Comparison of ENCODE assay signal across 8 mouse cellular contexts in the genomic region with DNA sequence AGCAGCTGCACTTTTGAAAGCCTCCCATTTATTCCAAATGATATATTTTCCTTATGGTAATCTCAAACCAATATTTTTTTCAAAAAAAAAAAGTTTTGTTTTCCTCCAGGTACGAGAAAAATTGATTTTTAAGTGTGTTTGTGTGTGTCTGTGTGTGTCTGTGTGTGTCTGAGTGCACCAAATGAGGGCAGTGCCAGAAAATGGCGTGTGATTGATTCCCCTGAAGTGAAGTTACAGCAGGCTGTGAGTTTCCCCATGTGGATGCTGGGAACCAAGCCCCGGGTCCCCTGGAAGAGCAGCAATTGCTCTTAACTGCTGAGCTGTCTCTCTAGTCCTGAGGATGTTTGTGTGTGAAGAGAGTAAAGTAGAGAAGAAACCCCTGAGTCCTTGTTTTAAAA. TPM values are rescaled to one million over a fixed set of nuclear protein-coding genes. Genes with fewer than 3 reads are reported as not detected.
A peak's percentile ranks its signal among the peaks of the same experiment; 100 is the strongest.
DNase-seq lines count a peak whose midpoint lies in the region; ATAC-seq and TF ChIP-seq lines count a peak whose summit lies in the region.

No protein-coding gene starts in this region.

- H3K4me3 ChIP-seq in cerebellum, adult 2 months (replicated peaks; ENCODE audit: insufficient read depth, low read depth, low read length): peak overlapping the region; percentile 84
- H3K4me3 ChIP-seq in forebrain, embryonic 11.5 days (ENCODE audit: low read depth, low read length): peak overlapping the region; percentile 83
- peak overlapping the region; percentile 83 for H3K4me3 ChIP-seq in liver, embryonic 12.5 days

- no peak for TF ChIP-seq CTCF in cerebellum, adult 2 months (IDR thresholded peaks at IDR 0.05; ENCODE audit: borderline replicate concordance, insufficient read depth, low read depth, low read length)

- TF ChIP-seq POLR2A in cerebellum, adult 2 months (IDR thresholded peaks at IDR 0.05; ENCODE audit: borderline replicate concordance, insufficient read depth, low read length): no peak

- WGBS in cerebellum, adult 2 months: 6% methylated on average over 3 of the region's 3 CpGs
- 24% methylated on average over 3 of the region's 3 CpGs for WGBS in forebrain, embryonic 11.5 days
- WGBS in liver, embryonic 12.5 days (ENCODE audit: insufficient replicate concordance): 12% methylated on average over 3 of the region's 3 CpGs

- H3K4me2 ChIP-seq in forebrain, embryonic 11.5 days (ENCODE audit: low read depth, low read length, severe bottlenecking): peak overlapping the region; percentile 70
- H3K4me2 ChIP-seq in liver, embryonic 12.5 days: peak overlapping the region; percentile 79

- DNase-seq in cerebellum, adult 2 months: no peak
- no peak for DNase-seq in cerebellum, adult 9-11 months
- DNase-seq in 3T3-L1 (ENCODE audit: low read depth, low spot score): peak; percentile 27
- no peak for DNase-seq in forebrain, embryonic 11.5 days (ENCODE audit: low spot score)
- DNase-seq in ovary, postnatal 36 days (ENCODE audit: low spot score): no peak
- DNase-seq in layer of hippocampus, postnatal 10 days (ENCODE audit: low spot score in 2 of 2): no peak
- DNase-seq in left cerebral cortex, postnatal 25 days (ENCODE audit: low spot score in 2 of 2): no peak

- intact Hi-C loops in left cerebral cortex, postnatal 25 days (cut with DNase I): no loop called here

- no peaks in the 10 kb centered on the region for H3K27me3 ChIP-seq in cerebellum, adult 2 months (ENCODE audit: control insufficient read depth, insufficient read depth, low read length)
- no peaks in the 10 kb centered on the region for H3K27me3 ChIP-seq in forebrain, embryonic 11.5 days (ENCODE audit: control insufficient read depth, insufficient read depth, low read length)
- no peaks in the 10 kb centered on the region for H3K27me3 ChIP-seq in liver, embryonic 12.5 days (replicated peaks)

- H3K27ac ChIP-seq in cerebellum, adult 2 months (ENCODE audit: insufficient read depth, low read length): no peak overlapping the region
- no peak overlapping the region for H3K27ac ChIP-seq in forebrain, embryonic 11.5 days (ENCODE audit: low read depth, low read length)
- peak overlapping the region; percentile 85; the same call in 1 of the 2 replicates for H3K27ac ChIP-seq in liver, embryonic 12.5 days

- H3K9ac ChIP-seq in forebrain, embryonic 11.5 days (ENCODE audit: low read length): peak overlapping the region; percentile 87
- H3K9ac ChIP-seq in liver, embryonic 12.5 days: peak overlapping the region; percentile 83

- no peaks in the 10 kb centered on the region for H3K9me3 ChIP-seq in forebrain, embryonic 11.5 days (ENCODE audit: control insufficient read depth, low read length)
- H3K9me3 ChIP-seq in liver, embryonic 12.5 days (replicated peaks): no peaks in the 10 kb centered on the region

- no peak for ATAC-seq in forebrain, embryonic 11.5 days (replicated peaks; ENCODE audit: low FRiP score)
- ATAC-seq in liver, embryonic 12.5 days: no peak

- no peaks in the 10 kb centered on the region for H3K36me3 ChIP-seq in forebrain, embryonic 11.5 days (ENCODE audit: control insufficient read depth, insufficient read depth, low read length)
- H3K36me3 ChIP-seq in liver, embryonic 12.5 days: no peaks in the 10 kb centered on the region

- H3K4me1 ChIP-seq in cerebellum, adult 2 months (ENCODE audit: control insufficient read depth, insufficient read depth, low read length): no peaks in the 10 kb centered on the region; the same call in 1 of the 2 replicates
- peaks cover 2% of the 10 kb centered on the region; the same call in 1 of the 2 replicates for H3K4me1 ChIP-seq in forebrain, embryonic 11.5 days (replicated peaks; ENCODE audit: control insufficient read depth, insufficient read depth, low read length)
- H3K4me1 ChIP-seq in liver, embryonic 12.5 days: peaks cover 41% of the 10 kb centered on the region

RNA-seq across cellular contexts. Expression of a gene that starts 0.8 kb away (rescaled TPM):
- 13.2 and 14.6 TPM in 2 replicates for polyA plus RNA-seq in cerebellum, adult 2 months (2012; rRNA removed)
- polyA plus RNA-seq in forebrain, embryonic 11.5 days (2014; fragmentation: Nextera tagmentation; extraction: Ambion mirVana): 11.9 and 14.3 TPM in 2 replicates
- polyA plus RNA-seq in liver, embryonic 12.5 days (2016; fragmentation: Nextera tagmentation; extraction: Ambion mirVana): 5.4 and 5.7 TPM in 2 replicates
- 10 to 100 TPM; 12.5 to 13.6 TPM for total RNA-seq in layer of hippocampus, postnatal 10 days (2021)
- total RNA-seq in left cerebral cortex, postnatal 25 days (2021): 10 to 100 TPM; 15.5 to 15.9 TPM

RNA-seq across cellular contexts. Expression of a gene that starts 3.9 kb away (rescaled TPM):
- 28.9 and 29.8 TPM in 2 replicates for polyA plus RNA-seq in cerebellum, adult 2 months (2012; rRNA removed)
- polyA plus RNA-seq in forebrain, embryonic 11.5 days (2014; fragmentation: Nextera tagmentation; extraction: Ambion mirVana): 65.0 and 67.5 TPM in 2 replicates
- polyA plus RNA-seq in liver, embryonic 12.5 days (2016; fragmentation: Nextera tagmentation; extraction: Ambion mirVana): 22.6 and 22.8 TPM in 2 replicates
- 10 to 100 TPM; 33.1 to 35.3 TPM for total RNA-seq in layer of hippocampus, postnatal 10 days (2021)
- 10 to 100 TPM; 26.2 to 29.1 TPM for total RNA-seq in left cerebral cortex, postnatal 25 days (2021)

RNA-seq across cellular contexts. Expression of a gene that starts 59.0 kb away (rescaled TPM):
- polyA plus RNA-seq in cerebellum, adult 2 months (2012; rRNA removed): 0.07 TPM in 1 of 2 replicates, not detected in the other
- not detected in 2 replicates for polyA plus RNA-seq in forebrain, embryonic 11.5 days (2014; fragmentation: Nextera tagmentation; extraction: Ambion mirVana)
- not detected in 2 replicates for polyA plus RNA-seq in liver, embryonic 12.5 days (2016; fragmentation: Nextera tagmentation; extraction: Ambion mirVana)
- not detected for total RNA-seq in layer of hippocampus, postnatal 10 days (2021)
- total RNA-seq in left cerebral cortex, postnatal 25 days (2021): not detected
